ENCODE assay signal across 15 mouse cellular contexts in the genomic region with DNA sequence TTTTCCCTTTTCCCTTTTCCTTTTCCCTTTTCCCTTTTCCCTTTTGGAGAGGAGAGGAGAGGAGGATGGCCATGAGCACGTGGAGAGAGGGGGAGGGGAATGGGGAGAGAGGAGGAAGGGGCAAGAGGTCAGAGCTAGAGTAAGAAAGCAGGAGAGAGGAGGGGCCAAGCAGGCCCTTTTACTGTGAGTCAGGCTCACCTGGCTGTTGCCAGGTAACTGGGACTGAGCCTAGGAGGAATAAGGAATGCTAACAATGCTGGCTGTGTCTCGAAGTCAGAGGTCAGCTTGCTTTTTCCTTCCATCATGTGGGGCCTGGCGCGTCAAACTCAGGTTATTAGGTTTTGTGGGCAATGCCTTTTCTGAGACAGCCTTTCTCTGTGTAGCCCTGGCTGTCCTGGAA. TPM values are rescaled to one million over a fixed set of nuclear protein-coding genes. Genes with fewer than 3 reads are reported as not detected.
A peak's percentile ranks its signal among the peaks of the same experiment; 100 is the strongest.
DNase-seq lines count a peak whose midpoint lies in the region; ATAC-seq lines count a peak whose summit lies in the region.
"Had no signal": no experiment of that assay in that cellular context is flagged by ENCODE, and none has a peak within 500 bp of the region (broad histone marks: within the 10 kb centered on the region; RNA-seq: fewer than 3 reads in every experiment).

No protein-coding gene starts in this region.

- 61% methylated on average over 4 of the region's 4 CpGs for WGBS in limb, embryonic 12.5 days
- 57% methylated on average over 3 of the region's 4 CpGs for WGBS in limb, embryonic 10.5 days
- WGBS in embryonic facial prominence, embryonic 13.5 days: 54% methylated on average over 4 of the region's 4 CpGs
- 33% methylated on average over 4 of the region's 4 CpGs for WGBS in stomach, embryonic 14.5 days

- H3K4me2 ChIP-seq in limb, embryonic 12.5 days: no peak overlapping the region
- H3K4me2 ChIP-seq in embryonic facial prominence, embryonic 13.5 days: no peak overlapping the region
- H3K4me2 ChIP-seq in stomach, embryonic 14.5 days (replicated peaks; ENCODE audit: low read depth, low read length): no peak overlapping the region
- H3K4me2 ChIP-seq: forebrain, embryonic 13.5 days; midbrain, embryonic 13.5 days had no signal

- H3K4me3 ChIP-seq in limb, embryonic 12.5 days (replicated peaks): no peak overlapping the region
- H3K4me3 ChIP-seq in limb, embryonic 10.5 days: no peak overlapping the region
- no peak overlapping the region for H3K4me3 ChIP-seq in embryonic facial prominence, embryonic 13.5 days
- H3K4me3 ChIP-seq in stomach, embryonic 14.5 days (ENCODE audit: low read depth, low read length): no peak overlapping the region
- H3K4me3 ChIP-seq: forebrain, embryonic 13.5 days; midbrain, embryonic 13.5 days had no signal

- H3K27ac ChIP-seq in limb, embryonic 12.5 days: peak overlapping the region; percentile 59; the same call in 1 of the 2 replicates
- no peak overlapping the region for H3K27ac ChIP-seq in limb, embryonic 10.5 days
- peak overlapping the region; percentile 69 for H3K27ac ChIP-seq in embryonic facial prominence, embryonic 13.5 days
- peak overlapping the region; percentile 96; the same call in 1 of the 2 replicates for H3K27ac ChIP-seq in stomach, embryonic 14.5 days (ENCODE audit: low read length)
- H3K27ac ChIP-seq: forebrain, embryonic 13.5 days; midbrain, embryonic 13.5 days had no signal

- H3K27me3 ChIP-seq in limb, embryonic 12.5 days: no peaks in the 10 kb centered on the region
- H3K27me3 ChIP-seq in limb, embryonic 10.5 days (ENCODE audit: low read depth, poor library complexity, severe bottlenecking): no peaks in the 10 kb centered on the region
- H3K27me3 ChIP-seq in embryonic facial prominence, embryonic 13.5 days: no peaks in the 10 kb centered on the region
- H3K27me3 ChIP-seq in stomach, embryonic 14.5 days (ENCODE audit: control insufficient read depth, insufficient read depth, low read length): no peaks in the 10 kb centered on the region
- H3K27me3 ChIP-seq: forebrain, embryonic 13.5 days; midbrain, embryonic 13.5 days had no signal

- H3K36me3 ChIP-seq in limb, embryonic 12.5 days: no peaks in the 10 kb centered on the region
- no peaks in the 10 kb centered on the region for H3K36me3 ChIP-seq in limb, embryonic 10.5 days
- H3K36me3 ChIP-seq in embryonic facial prominence, embryonic 13.5 days: no peaks in the 10 kb centered on the region
- H3K36me3 ChIP-seq in stomach, embryonic 14.5 days (ENCODE audit: control insufficient read depth, insufficient read depth, low read length): no peaks in the 10 kb centered on the region
- H3K36me3 ChIP-seq: G1E; midbrain, embryonic 13.5 days had no signal

- no peaks in the 10 kb centered on the region for H3K9me3 ChIP-seq in limb, embryonic 12.5 days
- H3K9me3 ChIP-seq in limb, embryonic 10.5 days (replicated peaks): no peaks in the 10 kb centered on the region
- H3K9me3 ChIP-seq in embryonic facial prominence, embryonic 13.5 days: no peaks in the 10 kb centered on the region
- no peaks in the 10 kb centered on the region for H3K9me3 ChIP-seq in stomach, embryonic 14.5 days (ENCODE audit: control insufficient read depth, low read depth, low read length)
- H3K9me3 ChIP-seq: forebrain, embryonic 13.5 days; G1E; midbrain, embryonic 13.5 days had no signal

- no peak for ATAC-seq in limb, embryonic 12.5 days (ENCODE audit: insufficient number of reproducible peaks, insufficient read depth, low FRiP score, low TSS enrichment, low read depth)
- no peak for ATAC-seq in embryonic facial prominence, embryonic 13.5 days (ENCODE audit: insufficient number of reproducible peaks, insufficient read depth, low FRiP score, low TSS enrichment, low read depth)
- no peak for ATAC-seq in stomach, embryonic 14.5 days (ENCODE audit: insufficient number of reproducible peaks, insufficient read depth, low FRiP score, low read depth)
- ATAC-seq: forebrain, embryonic 13.5 days; midbrain, embryonic 13.5 days had no signal

- peaks cover 15% of the 10 kb centered on the region; the same call in 1 of the 2 replicates for H3K4me1 ChIP-seq in limb, embryonic 12.5 days (replicated peaks)
- peaks cover 15% of the 10 kb centered on the region for H3K4me1 ChIP-seq in limb, embryonic 10.5 days
- H3K4me1 ChIP-seq in embryonic facial prominence, embryonic 13.5 days: peaks cover 37% of the 10 kb centered on the region
- peaks cover 23% of the 10 kb centered on the region for H3K4me1 ChIP-seq in stomach, embryonic 14.5 days (ENCODE audit: control insufficient read depth, insufficient read depth, low read length)

- peak; percentile 45 for DNase-seq in embryo, embryonic 10 days (ENCODE audit: low spot score)
- no peak for DNase-seq in embryo, embryonic 9.5 days (ENCODE audit: extremely low spot score)
- DNase-seq in limb, embryonic 10.5 days (ENCODE audit: low spot score): no peak
- DNase-seq in spleen, postnatal 4 days (ENCODE audit: low spot score in 2 of 2): no peak
- no peak for DNase-seq in spleen, postnatal 10 days (ENCODE audit: low spot score in 2 of 2)
- DNase-seq: cerebellum, adult 11-12 months; heart, postnatal 14 days; layer of hippocampus, adult 9-11 months; left cerebral cortex, postnatal 4 days had no signal

- H3K9ac ChIP-seq in limb, embryonic 12.5 days (replicated peaks): no peak overlapping the region
- H3K9ac ChIP-seq in embryonic facial prominence, embryonic 13.5 days: no peak overlapping the region
- H3K9ac ChIP-seq in stomach, embryonic 14.5 days (replicated peaks; ENCODE audit: low read depth, low read length): no peak overlapping the region
- H3K9ac ChIP-seq: forebrain, embryonic 13.5 days; midbrain, embryonic 13.5 days had no signal

RNA-seq across cellular contexts. Expression of a gene that starts 3.3 kb away (rescaled TPM):
- 29.3 and 30.3 TPM in 2 replicates for polyA plus RNA-seq in limb, embryonic 12.5 days (2016; fragmentation: Nextera tagmentation; extraction: Ambion mirVana)
- 31.6 and 33.8 TPM in 2 replicates for polyA plus RNA-seq in limb, embryonic 10.5 days (2016; fragmentation: Nextera tagmentation; extraction: Ambion mirVana)
- 22.0 and 22.5 TPM in 2 replicates for polyA plus RNA-seq in embryonic facial prominence, embryonic 13.5 days (2015; fragmentation: Nextera tagmentation; extraction: Ambion mirVana)
- polyA plus RNA-seq in stomach, embryonic 14.5 days (2014; fragmentation: Nextera tagmentation; extraction: Ambion mirVana): 16.8 and 19.0 TPM in 2 replicates

RNA-seq across cellular contexts. Expression of a gene that starts 11.1 kb away (rescaled TPM):
- 9.5 and 11.9 TPM in 2 replicates for polyA plus RNA-seq in limb, embryonic 12.5 days (2016; fragmentation: Nextera tagmentation; extraction: Ambion mirVana)
- polyA plus RNA-seq in limb, embryonic 10.5 days (2016; fragmentation: Nextera tagmentation; extraction: Ambion mirVana): 2.4 and 4.2 TPM in 2 replicates
- polyA plus RNA-seq in embryonic facial prominence, embryonic 13.5 days (2015; fragmentation: Nextera tagmentation; extraction: Ambion mirVana): 12.3 and 13.2 TPM in 2 replicates
- polyA plus RNA-seq in stomach, embryonic 14.5 days (2014; fragmentation: Nextera tagmentation; extraction: Ambion mirVana): 7.2 and 7.4 TPM in 2 replicates
- polyA plus RNA-seq: G1E had no signal

RNA-seq across cellular contexts. Expression of a gene that starts 11.7 kb away (rescaled TPM):
- polyA plus RNA-seq in limb, embryonic 12.5 days (2016; fragmentation: Nextera tagmentation; extraction: Ambion mirVana): 98.3 and 104 TPM in 2 replicates
- polyA plus RNA-seq in limb, embryonic 10.5 days (2016; fragmentation: Nextera tagmentation; extraction: Ambion mirVana): 68.0 and 75.5 TPM in 2 replicates
- 62.3 and 67.1 TPM in 2 replicates for polyA plus RNA-seq in embryonic facial prominence, embryonic 13.5 days (2015; fragmentation: Nextera tagmentation; extraction: Ambion mirVana)
- 77.0 and 79.0 TPM in 2 replicates for polyA plus RNA-seq in stomach, embryonic 14.5 days (2014; fragmentation: Nextera tagmentation; extraction: Ambion mirVana)
- polyA plus RNA-seq: G1E had no signal

RNA-seq across cellular contexts. Expression of a gene that starts 28.1 kb away (rescaled TPM):
- polyA plus RNA-seq in limb, embryonic 12.5 days (2016; fragmentation: Nextera tagmentation; extraction: Ambion mirVana): 33.6 and 33.7 TPM in 2 replicates
- 13.9 and 18.9 TPM in 2 replicates for polyA plus RNA-seq in limb, embryonic 10.5 days (2016; fragmentation: Nextera tagmentation; extraction: Ambion mirVana)
- 27.0 and 37.1 TPM in 2 replicates for polyA plus RNA-seq in embryonic facial prominence, embryonic 13.5 days (2015; fragmentation: Nextera tagmentation; extraction: Ambion mirVana)
- polyA plus RNA-seq in stomach, embryonic 14.5 days (2014; fragmentation: Nextera tagmentation; extraction: Ambion mirVana): 16.5 and 19.7 TPM in 2 replicates
- polyA plus RNA-seq: G1E had no signal

RNA-seq across cellular contexts. Expression of a gene that starts 38.7 kb away (rescaled TPM):
- 0.36 and 0.74 TPM in 2 replicates for polyA plus RNA-seq in limb, embryonic 12.5 days (2016; fragmentation: Nextera tagmentation; extraction: Ambion mirVana)
- 0.35 and 0.69 TPM in 2 replicates for polyA plus RNA-seq in limb, embryonic 10.5 days (2016; fragmentation: Nextera tagmentation; extraction: Ambion mirVana)
- 1.1 and 1.5 TPM in 2 replicates for polyA plus RNA-seq in embryonic facial prominence, embryonic 13.5 days (2015; fragmentation: Nextera tagmentation; extraction: Ambion mirVana)
- 1.6 and 1.7 TPM in 2 replicates for polyA plus RNA-seq in stomach, embryonic 14.5 days (2014; fragmentation: Nextera tagmentation; extraction: Ambion mirVana)
